Mouse (Mus musculus) stomach, postnatal 0 days (tissue): ENCODE measurements at regions not wholly inside any gene's neighbourhood (a gene's known extent, or its start where the extent isn't known, plus 50 kb on each side); places are given as distances from the start of the nearest gene placed in this dataset.

Source experiments
- ATAC-seq: fragments of 200-750 bp; cut with Nextera tagmentation; 2 replicates; pipeline ENCODE4 v1.8.0; 2017; ENCODE audit not compliant: low FRiP score, low TSS enrichment
- DNase-seq: peaks from one replicate; pipeline ENCODE4 v3.0.0-alpha.2; 2016; ENCODE audit warnings: low spot score
- H3K27ac ChIP-seq: fragments of 300-500 bp; sonication (generic); replicated peaks from 2 replicates; pipeline ENCODE4 v1.5.1; 2014; ENCODE audit warnings: mild to moderate bottlenecking, control low read depth
- H3K27me3 ChIP-seq: fragments of 300-500 bp; sonication (generic); 2 replicates; pipeline ENCODE4 v1.6.1; 2014; ENCODE audit warnings: low read length; ENCODE audit not compliant: control insufficient read depth, insufficient read depth
- H3K36me3 ChIP-seq: fragments of 300-500 bp; sonication (generic); 2 replicates; pipeline ENCODE4 v1.6.1; 2014; ENCODE audit warnings: low read length, mixed read lengths; ENCODE audit not compliant: control insufficient read depth, insufficient read depth
- H3K4me1 ChIP-seq: fragments of 300-500 bp; sonication (generic); replicated peaks from 2 replicates; pipeline ENCODE4 v1.6.1; 2014; ENCODE audit warnings: antibody characterized with exemption; ENCODE audit not compliant: control insufficient read depth, insufficient read depth
- H3K4me2 ChIP-seq: fragments of 300-500 bp; sonication (generic); replicated peaks from 2 replicates; pipeline ENCODE4 v1.6.1; 2014; ENCODE audit warnings: low read depth, mild to moderate bottlenecking, control low read depth, moderate library complexity
- H3K4me3 ChIP-seq: fragments of 300-500 bp; sonication (generic); 2 replicates; pipeline ENCODE4 v1.5.1; 2014; ENCODE audit warnings: low read depth, low read length, control low read depth
- H3K9ac ChIP-seq: fragments of 300-500 bp; sonication (generic); 2 replicates; pipeline ENCODE4 v1.6.1; 2014; ENCODE audit warnings: mild to moderate bottlenecking, low read length, control low read depth, mixed read lengths
- H3K9me3 ChIP-seq: fragments of 300-500 bp; sonication (generic); 2 replicates; pipeline ENCODE4 v1.6.1; 2016; ENCODE audit warnings: low read length; ENCODE audit not compliant: control insufficient read depth
- CTCF ChIP-seq: IDR thresholded peaks from 2 replicates; pipeline ENCODE4 v1.5.1; 2016; ENCODE audit warnings: antibody characterized with exemption, low read depth, mild to moderate bottlenecking, moderate library complexity
- EP300 ChIP-seq: optimal IDR thresholded peaks from 2 replicates; pipeline ENCODE3; 2016; ENCODE audit warnings: antibody characterized with exemption
- WGBS: fragments of 180-500 bp; shearing (Covaris S2); extraction: QIAGEN DNeasy Blood & Tissue Kit; methylation state at CpG from one replicate; pipeline ENCODE4 v1.1.7; 2014; 5-methylcytosine and 5-hydroxymethylcytosine counted together

GRCm38 (mm10) chr13:26518425-26518824 is 251.5 kb downstream of the Hdgfl1 start:
- no peaks in the 10 kb centered on the region for H3K36me3 ChIP-seq
- 44% methylated on average over 5 of the region's 5 CpGs for WGBS
- no peaks in the 10 kb centered on the region for H3K9me3 ChIP-seq
- no peak overlapping the region for H3K27ac ChIP-seq
- H3K9ac ChIP-seq, result no peak overlapping the region
- no peaks in the 10 kb centered on the region for H3K27me3 ChIP-seq
- TF ChIP-seq CTCF (no peak), EP300 (no peak)
- H3K4me2 ChIP-seq, result no peak overlapping the region
- no peak overlapping the region for H3K4me3 ChIP-seq
- ATAC-seq, result no peak
- DNase-seq, result no peak
- no peaks in the 10 kb centered on the region for H3K4me1 ChIP-seq

- Histone ChIP-seq H3K36me3 (no peaks in the 10 kb centered on the region), H3K27me3 (no peaks in the 10 kb centered on the region), H3K4me3 (no peak overlapping the region), H3K4me2 (no peak overlapping the region), H3K4me1 (no peaks in the 10 kb centered on the region), H3K27ac (no peak overlapping the region), H3K9me3 (no peaks in the 10 kb centered on the region), H3K9ac (no peak overlapping the region)
- DNase-seq (no peak), ATAC-seq (no peak)
- 57% methylated on average over 4 of the region's 4 CpGs for WGBS
- TF ChIP-seq CTCF (no peak), EP300 (no peak)
Observed at GRCm38 (mm10) chr13:26517646-26518045, 252.3 kb downstream of the Hdgfl1 start.

GRCm38 (mm10) chr13:26510448-26510847 is 259.5 kb downstream of the Hdgfl1 start:
- no peaks in the 10 kb centered on the region for H3K4me1 ChIP-seq
- H3K36me3 ChIP-seq, result no peaks in the 10 kb centered on the region
- no peak overlapping the region for H3K27ac ChIP-seq
- H3K9ac ChIP-seq, result no peak overlapping the region
- no peak for DNase-seq
- no peaks in the 10 kb centered on the region for H3K9me3 ChIP-seq
- no peak overlapping the region for H3K4me3 ChIP-seq
- no peak overlapping the region for H3K4me2 ChIP-seq
- TF ChIP-seq CTCF, result no peak
- TF ChIP-seq EP300, result no peak
- WGBS, result 54% methylated on average over 4 of the region's 4 CpGs
- no peaks in the 10 kb centered on the region for H3K27me3 ChIP-seq
- ATAC-seq, result no peak

DNA sequence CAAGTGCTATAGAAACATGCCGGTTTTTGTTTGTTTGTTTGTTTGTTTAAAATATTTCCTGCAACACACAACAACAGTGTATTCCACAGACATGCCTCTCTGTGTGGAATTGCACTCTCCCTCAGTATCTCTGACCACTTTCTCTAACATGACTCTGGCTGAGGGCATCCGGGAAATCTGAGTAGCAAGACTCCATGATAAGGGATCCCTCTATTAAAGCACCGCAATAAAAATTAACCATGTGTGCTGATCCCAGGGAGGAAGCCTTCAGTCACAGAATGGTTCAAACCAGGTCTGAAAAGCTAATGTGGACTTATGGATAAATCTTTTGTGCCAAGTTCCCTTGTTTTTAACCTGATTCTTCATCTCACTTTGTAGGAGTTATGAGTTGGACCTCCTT is 260.1 kb downstream of the Hdgfl1 start:
- WGBS, result 86% methylated on average over 3 of the region's 3 CpGs
- no peaks in the 10 kb centered on the region for H3K36me3 ChIP-seq
- no peak overlapping the region for H3K27ac ChIP-seq
- no peak overlapping the region for H3K9ac ChIP-seq
- H3K4me2 ChIP-seq, result no peak overlapping the region
- no peak for TF ChIP-seq EP300
- TF ChIP-seq CTCF, result no peak
- H3K4me1 ChIP-seq, result no peaks in the 10 kb centered on the region
- no peak overlapping the region for H3K4me3 ChIP-seq
- ATAC-seq, result no peak
- no peaks in the 10 kb centered on the region for H3K9me3 ChIP-seq
- no peaks in the 10 kb centered on the region for H3K27me3 ChIP-seq
- DNase-seq, result no peak

DNA sequence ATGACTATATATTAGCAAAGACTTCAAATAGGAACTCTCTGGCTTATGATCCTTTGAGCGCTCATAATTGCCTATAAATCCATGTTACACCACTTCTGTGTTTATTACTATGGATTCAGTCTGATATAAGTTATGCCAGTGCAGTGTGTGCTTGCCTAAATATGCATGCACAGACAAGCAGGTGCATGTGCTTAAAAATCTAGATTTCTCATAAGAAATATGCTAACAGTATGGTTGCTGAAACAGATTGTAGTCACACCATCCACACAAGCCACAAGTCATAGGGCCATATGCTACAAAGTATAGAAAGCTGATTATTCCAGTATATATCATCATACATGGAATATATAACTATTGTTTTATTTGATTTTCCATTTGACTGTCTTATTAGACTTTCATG is 266.2 kb downstream of the Hdgfl1 start:
- no peaks in the 10 kb centered on the region for H3K9me3 ChIP-seq
- H3K36me3 ChIP-seq, result no peaks in the 10 kb centered on the region
- no peak for TF ChIP-seq CTCF
- TF ChIP-seq EP300, result no peak
- H3K27me3 ChIP-seq, result no peaks in the 10 kb centered on the region
- no peak overlapping the region for H3K27ac ChIP-seq
- ATAC-seq (no peak), DNase-seq (no peak)
- 78% methylated on average over 1 of the region's 1 CpGs for WGBS
- no peak overlapping the region for H3K9ac ChIP-seq
- H3K4me1 ChIP-seq, result no peaks in the 10 kb centered on the region
- H3K4me3 ChIP-seq, result no peak overlapping the region
- H3K4me2 ChIP-seq, result no peak overlapping the region

DNA sequence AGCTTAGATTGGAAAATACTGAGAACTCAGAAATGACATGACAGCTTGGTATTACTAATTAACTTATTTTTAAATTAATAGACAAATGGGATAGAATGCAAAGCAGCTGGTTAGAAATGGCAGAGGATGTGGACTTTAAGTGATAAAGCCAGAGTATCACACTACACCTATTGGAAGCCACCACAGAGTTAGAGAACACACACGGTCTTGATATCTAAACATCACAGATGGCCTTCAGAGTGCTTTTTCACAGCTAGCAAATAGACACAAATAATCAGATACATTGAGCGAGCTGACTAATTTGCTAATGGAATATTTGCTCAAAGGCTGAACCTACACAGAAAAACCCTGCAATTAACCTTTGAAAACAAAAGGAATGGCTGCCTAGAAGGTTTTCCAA is 272.9 kb downstream of the Hdgfl1 start:
- TF ChIP-seq EP300 (no peak), CTCF (no peak)
- H3K4me1 ChIP-seq, result no peaks in the 10 kb centered on the region
- no peak overlapping the region for H3K27ac ChIP-seq
- H3K9ac ChIP-seq, result no peak overlapping the region
- ATAC-seq (no peak), DNase-seq (no peak)
- no peak overlapping the region for H3K4me3 ChIP-seq
- H3K4me2 ChIP-seq, result no peak overlapping the region
- no peaks in the 10 kb centered on the region for H3K9me3 ChIP-seq
- H3K36me3 ChIP-seq, result no peaks in the 10 kb centered on the region
- H3K27me3 ChIP-seq, result no peaks in the 10 kb centered on the region
- WGBS, result 58% methylated on average over 2 of the region's 2 CpGs

DNA sequence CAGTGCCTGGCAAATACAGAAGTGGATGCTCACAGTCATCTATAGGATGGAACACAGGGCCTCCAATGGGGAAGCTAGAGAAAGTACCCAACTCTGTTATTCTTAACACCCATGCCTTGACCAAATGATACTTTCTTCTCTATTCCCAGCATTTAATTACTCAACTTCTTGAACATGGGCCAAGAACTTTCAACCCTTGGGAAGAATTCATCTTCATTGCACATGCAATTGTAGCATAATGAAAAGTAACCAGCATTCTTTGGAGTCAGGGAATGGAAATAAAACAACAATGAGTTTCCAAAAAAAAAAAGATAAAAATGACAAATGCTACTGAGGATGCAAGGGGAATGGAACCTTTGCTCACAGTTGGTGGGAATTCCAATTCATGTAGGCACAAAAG is 274.1 kb downstream of the Hdgfl1 start:
- Histone ChIP-seq H3K9ac (no peak overlapping the region), H3K27ac (no peak overlapping the region), H3K36me3 (no peaks in the 10 kb centered on the region), H3K27me3 (no peaks in the 10 kb centered on the region), H3K4me3 (no peak overlapping the region), H3K4me2 (no peak overlapping the region), H3K9me3 (no peaks in the 10 kb centered on the region), H3K4me1 (no peaks in the 10 kb centered on the region)
- DNase-seq (no peak), ATAC-seq (no peak)
- no peak for TF ChIP-seq CTCF
- no peak for TF ChIP-seq EP300
